Mouse (Mus musculus) liver, postnatal 0 days (tissue): Measurements from ENCODE around the gene Nubpl. TPM values are rescaled to one million over a fixed set of nuclear protein-coding genes. Genes with fewer than 3 reads are reported as not detected.

Source experiments
- ATAC-seq: fragments of 200-750 bp; cut with Nextera tagmentation; 2 replicates; pipeline ENCODE4 v1.8.0; 2017; ENCODE audit warnings: mild to moderate bottlenecking, moderate library complexity
- DNase-seq: peaks from one replicate; pipeline ENCODE4 v3.0.0-alpha.2; 2016
- H3K27ac ChIP-seq: fragments of 300-500 bp; sonication (generic); 2 replicates; pipeline ENCODE4 v1.5.1; 2014; ENCODE audit warnings: antibody characterized with exemption, moderate library complexity, mild to moderate bottlenecking, low read depth
- H3K27me3 ChIP-seq: fragments of 300-500 bp; sonication (generic); 2 replicates; pipeline ENCODE4 v1.6.1; 2014; ENCODE audit warnings: low read length, control low read depth, mixed read lengths; ENCODE audit not compliant: insufficient read depth
- H3K36me3 ChIP-seq: fragments of 300-500 bp; sonication (generic); replicated peaks from 2 replicates; pipeline ENCODE4 v1.6.1; 2014; ENCODE audit warnings: mild to moderate bottlenecking, control low read depth, low read length, moderate library complexity, mixed read lengths; ENCODE audit not compliant: insufficient read depth
- H3K4me1 ChIP-seq: fragments of 300-500 bp; sonication (generic); 2 replicates; pipeline ENCODE4 v1.6.1; 2014; ENCODE audit warnings: antibody characterized with exemption, mild to moderate bottlenecking, control low read depth; ENCODE audit not compliant: insufficient read depth
- H3K4me2 ChIP-seq: fragments of 300-500 bp; sonication (generic); 2 replicates; pipeline ENCODE4 v1.6.1; 2014; ENCODE audit warnings: low read depth, mild to moderate bottlenecking, low read length, moderate library complexity, mixed read lengths
- H3K4me3 ChIP-seq: fragments of 300-500 bp; sonication (generic); 2 replicates; pipeline ENCODE4 v1.5.1; 2014; ENCODE audit warnings: low read depth, low read length
- H3K9ac ChIP-seq: fragments of 300-500 bp; sonication (generic); replicated peaks from 2 replicates; pipeline ENCODE4 v1.6.1; 2014; ENCODE audit warnings: mild to moderate bottlenecking, moderate library complexity
- H3K9me3 ChIP-seq: fragments of 300-500 bp; sonication (generic); 2 replicates; pipeline ENCODE4 v1.6.1; 2016; ENCODE audit warnings: mild to moderate bottlenecking, control low read depth, low read length, mixed read lengths
- CTCF ChIP-seq: sonication (generic); IDR thresholded peaks from 2 replicates; pipeline ENCODE4 v1.5.1; 2016; ENCODE audit warnings: antibody characterized with exemption, low read depth
- EP300 ChIP-seq: IDR thresholded peaks from 2 replicates; pipeline ENCODE4 v1.6.1; 2016; ENCODE audit warnings: antibody characterized with exemption, low read depth, mild to moderate bottlenecking
- WGBS: fragments of 180-500 bp; shearing (Covaris S2); extraction: QIAGEN DNeasy Blood & Tissue Kit; methylation state at CpG from one replicate; pipeline ENCODE4 v1.1.7; 2014; ENCODE audit not compliant: insufficient replicate concordance; 5-methylcytosine and 5-hydroxymethylcytosine counted together
- polyA plus RNA-seq: library from polyadenylated mRNA; unstranded; fragments of >200 nt; fragmentation: Nextera tagmentation; extraction: Ambion mirVana; gene quantifications from 2 replicates; pipeline ENCODE4 v1.2.1, GENCODE M21; 2015

Gene Nubpl
- polyA plus RNA-seq, 1 experiment from 2014 or later, result 6.9 TPM

DNA sequence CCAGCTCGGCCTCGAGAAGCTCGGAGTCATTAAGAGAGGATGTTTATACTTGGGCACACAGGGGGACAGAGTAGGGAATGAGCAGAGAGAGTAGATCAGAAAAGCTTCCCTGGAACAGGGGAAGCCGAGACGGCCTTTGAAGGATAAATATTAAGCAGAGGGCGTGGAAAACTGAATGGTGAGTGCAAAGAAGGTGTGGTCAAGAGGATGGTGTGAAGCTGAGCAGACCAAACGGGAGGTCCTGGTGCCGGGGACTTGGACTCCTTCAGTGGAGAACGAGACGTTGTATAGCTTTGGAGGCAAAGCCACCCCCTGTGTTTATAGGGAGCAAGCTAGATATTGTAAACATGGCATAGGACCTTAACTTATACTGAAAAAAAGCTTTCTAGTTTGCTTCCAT, 261.9 kb downstream of the Nubpl start:
- Histone ChIP-seq H3K36me3 (no peaks in the 10 kb centered on the region), H3K9ac (no peak overlapping the region), H3K4me1 (no peaks in the 10 kb centered on the region), H3K4me2 (no peak overlapping the region), H3K9me3 (no peaks in the 10 kb centered on the region), H3K4me3 (no peak overlapping the region), H3K27ac (no peak overlapping the region), H3K27me3 (no peaks in the 10 kb centered on the region)
- TF ChIP-seq EP300 (no peak), CTCF (no peak)
- 72% methylated on average over 10 of the region's 10 CpGs for WGBS
- DNase-seq, result no peak
- no peak for ATAC-seq

DNA sequence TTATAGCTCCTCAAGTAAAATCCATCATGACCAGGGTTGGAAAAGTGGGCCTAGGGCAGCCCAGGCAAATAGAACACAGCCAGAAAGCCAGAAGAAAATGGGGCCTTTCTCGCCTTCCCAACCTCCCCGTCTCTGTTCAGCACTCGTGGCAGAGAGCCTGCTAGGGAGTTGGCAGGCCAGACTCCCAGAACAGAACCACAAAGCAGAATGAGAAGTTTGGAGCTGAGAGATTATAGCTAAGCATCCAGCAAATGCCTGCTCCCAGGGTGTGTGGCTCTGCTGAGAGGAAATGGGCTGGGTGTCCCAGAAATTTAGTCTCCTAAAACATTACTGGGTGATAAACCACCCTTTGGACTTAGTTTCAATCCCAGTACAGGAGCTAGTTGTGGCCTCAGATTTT, 262.6 kb downstream of the Nubpl start:
- H3K4me3 ChIP-seq, result no peak overlapping the region
- DNase-seq (no peak), ATAC-seq (no peak)
- TF ChIP-seq EP300, result no peak
- TF ChIP-seq CTCF, result no peak
- H3K27ac ChIP-seq, result no peak overlapping the region
- H3K4me1 ChIP-seq, result no peaks in the 10 kb centered on the region
- no peak overlapping the region for H3K4me2 ChIP-seq
- H3K27me3 ChIP-seq, result no peaks in the 10 kb centered on the region
- H3K36me3 ChIP-seq, result no peaks in the 10 kb centered on the region
- WGBS, result 58% methylated on average over 3 of the region's 3 CpGs
- H3K9me3 ChIP-seq, result no peaks in the 10 kb centered on the region
- no peak overlapping the region for H3K9ac ChIP-seq

DNA sequence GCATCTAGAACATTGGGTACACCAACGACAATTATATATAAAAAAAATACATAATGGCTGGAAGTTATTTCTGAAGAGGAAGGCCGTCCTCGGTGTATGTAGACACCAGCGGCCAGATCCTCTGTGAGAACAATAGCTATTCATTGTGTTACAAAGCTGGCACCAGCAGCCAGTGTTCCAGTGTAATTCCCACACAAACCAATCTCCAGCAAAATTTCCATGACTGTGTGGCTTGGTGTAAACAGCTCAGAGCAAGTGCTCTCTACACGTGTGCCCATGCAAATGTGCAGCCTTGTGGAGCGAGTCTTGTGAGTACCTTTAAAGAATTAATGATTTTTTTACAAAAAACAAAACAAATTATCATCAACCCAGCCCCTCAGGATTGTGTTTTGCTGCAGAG, 263.7 kb downstream of the Nubpl start:
- TF ChIP-seq CTCF (no peak), EP300 (no peak)
- Histone ChIP-seq H3K4me3 (no peak overlapping the region), H3K9ac (no peak overlapping the region), H3K27me3 (no peaks in the 10 kb centered on the region), H3K9me3 (no peaks in the 10 kb centered on the region), H3K4me1 (no peaks in the 10 kb centered on the region), H3K36me3 (no peaks in the 10 kb centered on the region), H3K4me2 (no peak overlapping the region), H3K27ac (no peak overlapping the region)
- ATAC-seq (no peak), DNase-seq (no peak)
- WGBS, result 68% methylated on average over 6 of the region's 6 CpGs

Other genes with a start within 250 kb of the Nubpl start
- 1.6 and 2.6 TPM in 2 replicates for gene Heatr5a, start 126.4 kb upstream of the Nubpl start, polyA plus RNA-seq
- 19.7 and 20.0 TPM in 2 replicates for gene Dtd2, start 91.2 kb upstream of the Nubpl start, polyA plus RNA-seq
- not detected in 2 replicates for gene Gpr33, start 69.7 kb upstream of the Nubpl start, polyA plus RNA-seq